Mouse (Mus musculus) kidney, adult 8-10 months (tissue): Measurements from ENCODE around the gene Trp53bp2.

Source experiments
- DNase-seq, 2 experiments: peaks; one replicate each; pipeline ENCODE4 v3.0.0; 2022

Trp53bp2 gene

GRCm38 (mm10) chr1:182503206-182503900 is 94.4 kb downstream of the Trp53bp2 start:
- no peak for DNase-seq

- DNase-seq, result peak in 1 of 2 experiments; percentile 58
Measured at GRCm38 (mm10) chr1:182504223-182504622, 95.3 kb downstream of the Trp53bp2 start.

GRCm38 (mm10) chr1:182505291-182505690 is 96.3 kb downstream of the Trp53bp2 start:
- DNase-seq, result no peak

- DNase-seq, result peak in 1 of 2 experiments; percentile 58
Measured at GRCm38 (mm10) chr1:182506229-182506986, 97.4 kb downstream of the Trp53bp2 start.

GRCm38 (mm10) chr1:182509110-182509797 is 100.3 kb downstream of the Trp53bp2 start:
- no peak for DNase-seq

GRCm38 (mm10) chr1:182511073-182511472 is 102.1 kb downstream of the Trp53bp2 start:
- DNase-seq, result no peak

GRCm38 (mm10) chr1:182511778-182512177 is 102.8 kb downstream of the Trp53bp2 start:
- no peak for DNase-seq
